Mouse (Mus musculus) ZHBTc4 (cell line): ENCODE measurements around the gene Eml4.

Experiments
- DNase-seq: peaks from one replicate; pipeline ENCODE4 v3.0.0-alpha.2; 2011; ENCODE audit warnings: low read depth, low spot score

Gene Eml4

DNA sequence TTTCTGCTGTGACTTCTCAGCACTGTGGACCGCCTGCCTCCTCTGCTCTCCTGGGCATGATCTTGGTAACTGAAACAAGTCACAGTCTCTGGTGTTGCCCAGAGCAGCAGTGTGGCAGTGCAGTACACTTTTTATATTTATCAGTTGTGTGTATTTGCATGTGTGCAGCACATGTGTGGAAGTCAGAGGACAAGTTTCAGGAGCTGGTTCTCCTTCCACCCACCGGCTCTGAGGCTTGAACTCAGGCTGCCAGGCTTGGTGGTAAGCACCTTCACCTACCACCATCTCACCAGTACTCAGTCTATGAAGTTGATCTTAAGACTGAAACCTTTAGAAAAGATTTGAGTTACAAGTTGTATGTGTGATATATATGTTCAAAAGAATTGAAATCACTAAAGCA lies 28.6 kb downstream of the Eml4 start:
- no peak for DNase-seq

DNA sequence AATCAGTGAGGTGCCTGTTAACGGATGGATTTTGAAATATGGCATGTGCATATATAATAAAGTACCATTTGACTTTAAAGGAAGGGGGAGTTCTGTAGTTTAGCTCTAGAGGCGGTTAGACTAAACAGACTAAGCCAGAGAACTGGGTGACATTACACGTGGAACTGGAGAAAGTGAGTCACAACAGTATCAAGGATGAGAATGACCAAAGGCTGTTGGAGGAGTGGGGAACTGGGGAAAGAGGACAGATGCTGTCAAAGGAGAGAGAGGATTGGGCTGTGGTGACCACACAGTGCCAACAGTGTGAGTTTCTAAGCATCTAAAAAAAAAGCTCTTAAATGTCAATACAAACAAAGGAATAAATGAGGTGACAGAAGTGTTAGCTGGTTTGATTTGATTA lies 29.1 kb downstream of the Eml4 start:
- no peak for DNase-seq

GRCm38 (mm10) chr17:83382752-83383151 lies 32.0 kb downstream of the Eml4 start:
- DNase-seq = no peak

- no peak for DNase-seq
Measured at GRCm38 (mm10) chr17:83384981-83385380, 34.2 kb downstream of the Eml4 start.

- DNase-seq = peak; percentile 50
Measured at GRCm38 (mm10) chr17:83387161-83387560, 36.4 kb downstream of the Eml4 start.

GRCm38 (mm10) chr17:83394013-83394412 lies 43.3 kb downstream of the Eml4 start:
- DNase-seq = no peak

DNA sequence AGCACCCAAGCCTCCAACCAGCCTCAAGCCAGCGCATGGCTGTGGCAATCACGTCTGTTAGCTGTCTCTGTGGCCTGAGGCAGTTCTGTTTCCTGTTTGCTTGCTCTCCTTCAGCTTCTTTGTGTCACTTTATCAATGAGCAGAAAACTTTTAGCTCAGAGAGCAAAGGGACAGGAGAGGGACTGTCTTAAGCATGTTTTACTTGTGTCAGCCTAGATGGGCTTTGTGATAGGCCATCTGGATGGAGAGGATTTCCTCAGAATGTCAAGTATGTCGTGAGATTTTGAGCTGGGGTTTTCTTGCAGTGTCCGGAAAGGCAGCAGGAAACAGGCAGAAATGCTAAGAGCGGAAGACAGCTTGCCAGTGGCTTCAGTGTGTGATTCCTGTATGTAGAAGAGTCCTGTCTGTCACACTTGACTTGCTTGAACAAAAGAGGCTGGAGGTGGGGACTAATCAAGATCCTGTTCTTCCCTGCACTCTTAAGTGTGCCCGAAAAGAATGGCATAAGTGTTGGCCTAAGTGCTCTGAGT lies 46.9 kb downstream of the Eml4 start:
- DNase-seq = no peak

GRCm38 (mm10) chr17:83398756-83399155 lies 48.0 kb downstream of the Eml4 start:
- DNase-seq = no peak

DNA sequence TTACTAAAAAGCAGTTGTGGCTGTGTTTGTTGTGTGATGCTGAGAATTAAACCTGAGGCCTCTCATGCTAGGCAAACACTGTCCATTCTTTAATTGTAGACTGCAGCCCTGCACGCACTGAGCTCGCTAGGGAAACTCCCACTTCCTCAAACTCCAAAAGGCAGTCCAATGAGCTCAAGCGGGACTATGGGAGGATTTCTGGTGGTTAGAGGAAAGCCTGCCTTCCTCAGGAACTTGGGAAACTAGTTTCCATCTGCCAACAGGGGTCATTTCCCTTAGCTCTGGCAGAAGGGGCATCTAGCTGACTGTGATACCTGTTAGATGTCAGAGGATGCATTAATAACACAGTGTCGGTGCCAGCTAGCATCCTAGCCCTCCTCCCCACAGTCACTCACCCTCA lies 79.9 kb downstream of the Eml4 start:
- no peak for DNase-seq

- no peak for DNase-seq
Measured at GRCm38 (mm10) chr17:83443406-83443805, 92.7 kb downstream of the Eml4 start.

DNA sequence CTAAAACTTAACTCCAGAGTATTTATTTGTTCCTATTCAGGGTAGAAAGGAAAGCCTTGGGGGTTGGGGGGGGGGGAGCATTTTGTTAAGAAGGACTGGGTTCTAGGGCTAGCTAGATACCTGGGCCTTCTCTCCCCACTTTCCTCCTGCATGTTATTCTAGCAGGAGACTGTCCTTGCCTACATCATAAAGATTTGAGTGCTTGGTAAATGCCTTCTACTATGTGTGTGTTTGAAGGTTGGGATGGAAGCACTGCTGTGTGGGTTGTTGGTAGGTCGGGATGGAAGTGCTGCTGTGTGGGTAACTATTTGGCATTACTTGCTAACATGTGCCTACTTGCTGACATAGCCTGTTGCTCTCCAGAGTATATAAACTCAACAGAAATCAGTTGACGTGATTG lies 98.9 kb downstream of the Eml4 start:
- DNase-seq = no peak

DNA sequence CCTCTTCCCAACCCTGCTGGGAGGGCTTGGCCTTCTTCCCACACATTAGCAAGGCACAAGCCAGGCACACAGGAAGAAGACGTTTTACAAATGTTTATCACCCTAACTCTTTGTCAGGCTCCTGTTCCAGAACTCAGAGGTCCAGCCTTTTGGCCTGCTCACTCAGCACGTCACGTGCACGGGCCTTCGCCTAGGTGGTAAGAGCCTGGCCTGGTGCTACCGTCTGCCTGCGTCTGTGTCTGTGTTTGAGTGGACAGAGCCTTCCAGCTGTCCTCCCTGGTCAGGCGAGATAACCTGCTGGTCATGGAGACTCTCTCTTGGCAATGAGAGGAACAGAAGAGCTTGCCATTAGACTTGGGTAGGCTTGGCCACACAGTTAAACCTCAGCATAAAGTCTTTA lies 100.6 kb downstream of the Eml4 start:
- no peak for DNase-seq

DNA sequence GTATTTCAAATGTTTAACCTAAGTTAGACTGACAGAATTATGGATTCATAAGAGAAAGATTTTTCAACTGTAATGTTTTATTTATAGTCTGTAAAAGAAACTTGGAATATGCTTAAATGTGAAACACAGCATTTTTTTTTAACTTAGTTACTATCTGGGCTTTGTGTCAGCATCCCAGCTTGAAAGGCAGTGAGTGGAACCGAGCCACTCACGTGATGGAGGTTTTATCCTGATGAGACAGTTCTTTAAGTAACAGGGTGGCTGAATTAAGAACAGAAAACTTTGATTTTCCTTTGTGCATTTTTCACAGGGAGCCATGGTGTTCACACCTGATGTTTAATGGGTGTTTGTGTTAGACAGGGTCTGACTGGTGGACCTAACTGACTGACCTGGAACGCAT lies 101.1 kb downstream of the Eml4 start:
- no peak for DNase-seq

DNA sequence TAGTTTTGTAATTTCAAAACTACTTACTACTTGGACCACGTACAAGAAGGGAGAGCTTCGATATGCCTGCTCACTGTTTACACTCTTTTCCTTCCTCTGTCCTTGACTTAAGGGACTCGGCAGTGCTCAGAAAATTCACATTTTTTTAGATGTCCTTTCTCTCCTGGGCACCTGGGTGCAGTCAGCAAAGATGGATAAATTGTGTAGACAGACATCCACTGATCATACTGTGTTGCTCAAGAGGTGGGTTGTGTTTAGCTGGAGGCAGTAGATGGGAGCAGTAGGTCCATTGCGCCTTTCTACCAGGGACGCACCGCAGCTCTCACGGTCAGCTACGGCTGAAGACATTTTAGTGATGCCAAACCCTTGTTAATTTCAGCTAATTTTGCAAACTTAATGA lies 101.7 kb downstream of the Eml4 start:
- DNase-seq = no peak

GRCm38 (mm10) chr17:83453587-83453986 lies 102.9 kb downstream of the Eml4 start:
- DNase-seq = no peak

GRCm38 (mm10) chr17:83457271-83457670 lies 106.5 kb downstream of the Eml4 start:
- DNase-seq = no peak

DNA sequence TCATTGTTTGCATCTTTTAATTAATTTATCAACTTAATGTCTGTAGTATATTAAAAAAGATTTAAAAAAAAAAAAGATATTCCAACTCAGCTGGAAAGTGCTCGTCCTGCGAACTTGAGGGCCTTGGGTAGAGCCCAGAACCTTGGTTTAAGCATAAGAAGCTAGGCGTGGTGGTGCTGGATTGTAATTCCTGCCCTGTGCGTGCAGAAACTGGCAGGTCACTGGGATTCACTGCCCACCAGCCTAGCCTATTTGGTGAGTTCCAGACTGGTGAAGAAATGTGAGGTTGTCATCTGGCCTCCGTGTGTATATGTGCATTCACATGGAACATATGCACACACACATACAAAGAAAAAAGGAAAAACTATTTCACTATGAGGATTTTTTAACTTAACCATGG lies 115.2 kb downstream of the Eml4 start:
- DNase-seq = no peak

DNA sequence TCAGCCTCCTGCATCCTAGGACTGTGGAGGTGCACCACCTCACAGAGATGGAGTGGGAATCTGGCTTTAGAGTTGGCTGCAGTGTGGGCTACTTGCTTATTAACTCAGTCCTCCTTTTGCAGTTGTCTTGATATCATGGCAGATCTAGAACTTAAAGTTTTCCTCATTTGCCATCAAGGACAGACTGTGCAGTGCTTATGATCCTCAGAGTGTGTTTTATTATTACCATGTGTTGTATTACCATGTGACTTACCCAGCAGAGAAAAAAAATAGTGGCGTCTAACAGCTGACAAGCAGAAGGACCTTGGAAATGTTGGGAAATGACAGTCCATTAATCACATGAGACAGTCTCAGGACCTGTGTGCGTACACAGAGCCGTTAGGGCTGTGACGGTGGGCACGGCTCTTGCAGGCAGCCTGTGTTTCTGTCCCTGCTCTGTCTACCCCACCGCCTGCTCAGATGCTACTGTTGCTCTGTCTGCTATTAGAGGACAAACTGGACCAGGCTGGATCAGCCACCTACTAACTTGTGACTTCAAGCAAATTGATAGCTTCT lies 116.0 kb downstream of the Eml4 start:
- peak; percentile 12 for DNase-seq

- peak; percentile 33 for DNase-seq
Measured at GRCm38 (mm10) chr17:83469586-83469985, 118.9 kb downstream of the Eml4 start.

DNA sequence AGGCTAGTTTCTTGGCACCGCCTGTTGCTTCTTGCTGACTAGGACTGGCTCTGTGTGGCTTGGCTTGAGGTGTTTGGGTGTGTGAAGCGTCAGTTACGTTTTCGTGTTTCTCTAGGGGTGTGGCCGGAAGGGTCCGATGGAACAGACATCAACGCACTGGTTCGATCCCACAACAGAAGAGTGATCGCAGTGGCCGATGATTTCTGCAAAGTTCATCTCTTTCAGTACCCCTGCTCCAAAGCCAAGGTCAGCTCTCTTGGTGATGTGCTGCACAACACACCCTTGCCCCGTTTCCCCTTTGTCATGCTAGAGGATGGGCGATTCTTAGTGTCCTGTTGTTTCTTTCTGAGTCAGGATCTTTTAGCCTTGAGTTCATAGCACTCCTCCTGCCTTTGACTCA lies 126.4 kb downstream of the Eml4 start:
- DNase-seq = peak; percentile 76

- no peak for DNase-seq
Measured at GRCm38 (mm10) chr17:83481551-83481950, 130.8 kb downstream of the Eml4 start.

DNA sequence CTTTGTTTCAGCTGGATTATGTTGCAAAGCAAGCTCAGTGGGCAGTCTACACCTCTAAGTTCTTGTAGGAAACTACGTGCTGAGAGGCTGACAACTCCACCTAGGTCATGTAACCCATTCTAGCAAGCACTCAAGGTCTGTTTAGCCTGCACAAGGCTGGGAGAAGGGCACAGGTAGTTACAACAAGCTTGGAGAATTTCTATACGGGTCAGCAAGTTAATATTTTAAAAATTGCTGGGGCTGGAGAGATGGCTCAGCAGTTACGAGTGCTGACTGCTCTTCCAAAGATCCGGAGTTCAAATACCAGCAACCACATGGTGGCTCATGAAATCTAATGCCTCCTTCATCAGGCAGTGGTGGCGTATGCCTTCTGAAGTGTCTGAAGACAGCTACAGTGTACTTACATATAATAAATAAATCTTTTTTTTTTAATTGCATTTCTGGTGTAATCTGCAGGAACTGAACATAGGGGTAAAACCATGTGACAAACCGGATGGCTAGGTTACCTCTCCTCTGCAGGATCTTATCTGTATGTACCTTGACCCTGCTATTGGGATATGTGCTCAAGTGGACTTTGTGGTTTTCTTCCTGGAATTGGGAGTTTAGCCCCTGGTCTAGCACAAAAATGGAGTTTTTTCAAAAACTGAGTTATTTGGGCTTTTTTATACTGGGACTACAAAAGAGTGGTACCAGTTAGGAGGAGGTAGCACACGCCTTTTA lies 132.2 kb downstream of the Eml4 start:
- no peak for DNase-seq

DNA sequence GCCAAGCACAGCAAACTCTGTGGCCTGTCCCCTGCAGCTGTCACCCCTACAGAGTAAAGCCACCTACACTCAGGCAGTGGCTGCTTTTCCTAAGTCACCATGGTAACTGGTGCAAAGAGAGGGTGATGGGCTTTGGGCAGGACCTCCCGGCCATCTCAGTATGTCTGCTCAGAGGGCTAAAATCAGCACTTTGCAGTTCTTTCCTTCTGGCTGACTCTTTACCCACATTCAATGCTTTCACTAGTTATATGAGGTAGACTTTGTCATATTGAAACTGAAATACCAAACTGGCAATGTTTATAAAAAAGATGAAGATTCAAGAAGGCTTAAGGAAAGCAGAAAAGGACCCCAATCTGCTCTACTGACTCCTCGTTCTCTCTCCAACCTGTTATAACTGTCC lies 133.1 kb downstream of the Eml4 start:
- no peak for DNase-seq

DNA sequence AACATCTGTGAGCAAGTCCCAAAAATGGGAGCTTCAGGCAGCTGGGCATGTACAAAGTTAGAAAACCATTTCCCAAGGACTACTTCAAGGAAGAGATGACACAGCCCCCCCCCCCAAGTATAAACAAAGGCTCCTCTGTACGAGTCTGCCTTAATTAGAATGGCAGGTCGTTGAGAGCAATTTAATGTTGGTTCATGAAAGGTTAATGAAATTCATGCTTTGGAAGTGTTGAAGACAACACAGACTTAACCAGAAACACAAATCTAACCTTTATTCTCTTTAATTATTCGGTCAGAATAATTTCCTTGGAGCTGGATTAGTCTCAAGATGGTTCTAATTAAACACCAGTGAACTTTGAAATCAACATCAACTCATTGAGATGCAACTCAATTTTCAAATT lies 137.0 kb downstream of the Eml4 start:
- DNase-seq = no peak
